Mouse (Mus musculus) retina, embryonic 14.5 days (tissue): ENCODE results near the gene Retreg1.

Experiments used
- DNase-seq: peaks from one replicate; pipeline ENCODE4 v3.0.0-alpha.2; 2015; ENCODE audit warnings: low spot score

The Retreg1 gene

DNA sequence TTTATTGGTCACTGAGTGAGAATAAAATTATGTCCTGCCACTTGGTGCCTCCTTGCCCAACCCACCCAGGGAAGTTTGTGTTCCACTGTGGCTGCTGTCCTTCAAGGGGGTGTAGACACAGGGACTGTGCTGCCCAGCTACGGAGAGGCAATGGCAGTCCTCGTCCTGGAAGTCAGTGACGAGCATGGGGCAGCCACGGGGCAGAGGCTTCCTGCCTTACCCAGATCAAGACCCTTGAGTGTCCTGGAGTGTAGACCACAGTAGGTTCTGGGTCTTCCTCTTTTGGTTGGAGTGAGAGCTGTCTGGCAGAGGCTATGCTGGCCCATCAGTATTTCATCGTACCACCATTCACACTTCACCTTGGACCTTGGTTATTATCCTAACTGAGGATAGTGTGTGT, 37.2 kb downstream of the Retreg1 start:
- DNase-seq, result no peak

DNA sequence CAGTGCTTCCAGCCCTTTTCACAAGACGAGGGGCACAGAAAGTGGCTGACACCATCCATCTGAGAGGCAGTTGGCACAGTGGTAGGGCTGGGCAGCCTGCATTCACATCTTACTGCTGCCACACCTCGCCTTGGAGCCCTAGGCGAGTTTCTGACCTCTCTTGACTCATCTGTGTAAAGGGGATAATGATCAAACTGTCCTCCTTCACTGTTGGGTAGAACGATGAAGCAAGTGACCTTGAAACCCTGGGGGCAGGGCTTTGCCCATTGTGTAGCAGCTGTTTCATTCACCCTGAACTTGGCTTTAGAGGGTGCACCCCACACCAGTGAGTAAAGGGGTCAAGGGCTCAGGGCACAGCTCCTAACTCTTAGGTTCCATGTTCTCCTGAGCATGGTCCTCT, 39.0 kb downstream of the Retreg1 start:
- no peak for DNase-seq

GRCm38 (mm10) chr15:25884416-25884958, 41.5 kb downstream of the Retreg1 start:
- no peak for DNase-seq

DNA sequence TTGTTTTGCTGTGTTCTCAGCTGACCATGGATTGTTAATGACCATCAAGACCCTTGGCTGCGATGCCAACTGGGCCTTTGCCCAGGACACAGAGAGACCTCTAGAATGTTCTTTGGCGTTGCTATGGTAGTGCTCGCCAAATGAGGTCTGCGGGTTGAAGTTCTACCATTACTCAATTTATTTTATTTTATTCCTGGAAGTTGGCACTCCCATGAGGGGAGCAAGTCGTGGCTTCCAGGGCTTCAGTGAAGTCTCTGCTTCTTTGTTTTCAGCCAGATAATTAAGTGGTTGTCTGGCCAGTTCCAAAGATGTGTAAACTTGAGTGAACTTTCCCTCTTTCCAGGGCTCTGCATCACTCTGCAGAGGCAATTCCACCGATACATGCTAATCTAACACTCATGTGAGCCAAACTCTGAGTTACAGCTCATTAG, 43.6 kb downstream of the Retreg1 start:
- no peak for DNase-seq

GRCm38 (mm10) chr15:25889927-25890326, 46.9 kb downstream of the Retreg1 start:
- DNase-seq, result no peak

DNA sequence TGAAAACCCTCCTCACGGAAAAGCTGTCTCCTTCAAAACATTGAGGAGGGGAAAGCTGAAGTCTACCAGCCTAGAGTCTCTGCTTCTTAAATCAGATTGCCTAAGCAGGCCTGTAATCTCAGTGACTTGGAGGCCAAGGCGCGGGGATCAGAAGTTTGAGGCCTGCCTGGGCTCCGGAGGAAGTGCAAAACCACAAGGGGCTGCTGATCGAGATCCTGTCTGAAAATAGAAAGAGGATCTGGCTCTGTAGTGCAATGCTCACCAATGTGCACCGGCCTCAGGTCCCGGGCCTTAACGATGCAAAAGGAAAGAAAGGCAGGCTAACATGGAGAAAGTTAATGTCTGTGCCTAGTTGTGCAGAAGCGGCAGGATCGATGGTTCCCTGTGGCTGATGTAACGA, 48.6 kb downstream of the Retreg1 start:
- no peak for DNase-seq

DNA sequence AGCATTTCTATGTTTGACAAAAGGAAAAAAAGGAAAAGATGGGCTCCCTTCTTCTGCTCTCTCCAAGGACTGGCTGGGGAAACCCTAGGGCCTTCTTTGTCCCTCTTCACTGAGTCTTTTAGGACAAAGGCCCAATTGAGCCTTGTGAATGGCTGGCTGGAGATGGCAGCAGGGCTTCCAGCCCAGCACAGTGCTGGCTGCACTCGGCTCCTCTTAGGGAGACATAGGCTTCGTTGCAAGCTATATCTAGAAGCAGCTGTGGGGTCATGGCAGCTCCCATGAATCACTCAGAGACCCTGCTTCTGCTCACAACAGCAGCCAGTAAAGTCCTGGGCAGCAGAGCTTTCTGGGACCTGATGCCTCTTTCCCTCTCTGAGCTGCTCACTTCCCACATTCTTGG, 50.3 kb downstream of the Retreg1 start:
- no peak for DNase-seq

DNA sequence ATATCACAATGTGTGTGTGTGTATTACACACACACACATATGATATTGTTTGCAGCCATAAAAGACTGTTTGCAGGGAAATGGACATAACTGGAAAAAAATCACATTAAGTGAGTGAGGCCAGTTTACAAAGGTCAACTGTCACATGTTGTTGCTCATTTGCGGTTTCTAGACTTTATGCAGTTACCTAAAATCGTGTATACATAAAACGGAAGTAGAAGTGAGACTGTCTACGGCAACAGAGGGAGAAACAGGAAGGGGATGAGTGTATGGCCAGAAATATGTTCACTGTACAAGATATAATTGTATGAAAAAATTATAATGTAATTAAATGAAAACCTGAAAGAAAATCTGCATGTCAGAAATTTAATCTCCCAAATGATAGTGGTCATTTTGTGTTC, 53.8 kb downstream of the Retreg1 start:
- DNase-seq, result no peak

- DNase-seq, result no peak
These were observed 54.6 kb downstream of the Retreg1 start for GRCm38 (mm10) chr15:25897617-25898016.

GRCm38 (mm10) chr15:25899021-25899420, 56.0 kb downstream of the Retreg1 start:
- no peak for DNase-seq

- DNase-seq, result peak; percentile 82
These were observed 57.6 kb downstream of the Retreg1 start for GRCm38 (mm10) chr15:25900540-25900939.

- no peak for DNase-seq
These were observed 60.1 kb downstream of the Retreg1 start for GRCm38 (mm10) chr15:25902931-25903615.

- DNase-seq, result no peak
These were observed 61.5 kb downstream of the Retreg1 start for GRCm38 (mm10) chr15:25904435-25905021.

- peak; percentile 61 for DNase-seq
These were observed 67.0 kb downstream of the Retreg1 start for GRCm38 (mm10) chr15:25909783-25910494.

- DNase-seq, result no peak
These were observed 67.5 kb downstream of the Retreg1 start for GRCm38 (mm10) chr15:25910495-25910865.

GRCm38 (mm10) chr15:25910924-25911323, 67.9 kb downstream of the Retreg1 start:
- DNase-seq, result no peak

GRCm38 (mm10) chr15:25912911-25913310, 69.9 kb downstream of the Retreg1 start:
- no peak for DNase-seq

DNA sequence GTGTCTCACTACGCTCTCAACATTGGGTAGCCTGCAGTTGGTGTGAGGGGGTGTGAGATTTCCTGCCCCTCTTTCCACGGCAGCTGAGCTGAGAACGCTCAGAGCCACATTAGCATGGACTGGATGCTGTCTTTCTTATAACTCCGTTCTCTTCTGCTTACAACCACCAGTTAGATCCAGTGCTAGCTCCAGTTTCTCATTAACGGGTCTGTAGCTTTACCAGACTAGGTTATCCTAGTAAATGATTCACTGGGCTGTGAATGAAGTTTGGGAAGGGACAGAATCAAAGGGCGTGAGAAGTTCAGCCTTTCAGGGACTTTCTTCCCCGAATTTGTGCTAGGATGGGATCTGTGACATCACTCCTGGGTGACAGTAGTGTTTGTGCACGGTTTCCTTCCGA, 70.7 kb downstream of the Retreg1 start:
- no peak for DNase-seq

DNA sequence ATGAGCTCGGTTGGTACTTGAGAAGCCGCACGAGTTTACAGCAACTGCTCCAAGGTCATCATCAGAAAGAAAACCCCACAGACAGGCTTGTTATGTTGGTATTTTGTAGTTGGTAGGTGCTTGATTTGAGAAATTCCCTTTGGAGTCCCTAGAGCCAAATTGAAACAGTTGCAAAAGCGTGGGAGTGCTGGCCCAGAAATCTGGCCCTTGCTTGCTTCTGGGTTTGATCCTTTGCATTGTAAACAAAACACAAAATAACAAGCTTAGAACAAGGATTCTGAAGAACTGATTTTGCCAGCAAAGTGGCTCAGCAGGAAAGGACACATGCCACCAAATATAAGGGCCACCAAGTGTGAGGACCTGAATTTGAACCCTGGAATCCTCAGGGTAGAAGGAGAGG, 71.2 kb downstream of the Retreg1 start:
- DNase-seq, result no peak

GRCm38 (mm10) chr15:25915013-25915412, 72.0 kb downstream of the Retreg1 start:
- no peak for DNase-seq

DNA sequence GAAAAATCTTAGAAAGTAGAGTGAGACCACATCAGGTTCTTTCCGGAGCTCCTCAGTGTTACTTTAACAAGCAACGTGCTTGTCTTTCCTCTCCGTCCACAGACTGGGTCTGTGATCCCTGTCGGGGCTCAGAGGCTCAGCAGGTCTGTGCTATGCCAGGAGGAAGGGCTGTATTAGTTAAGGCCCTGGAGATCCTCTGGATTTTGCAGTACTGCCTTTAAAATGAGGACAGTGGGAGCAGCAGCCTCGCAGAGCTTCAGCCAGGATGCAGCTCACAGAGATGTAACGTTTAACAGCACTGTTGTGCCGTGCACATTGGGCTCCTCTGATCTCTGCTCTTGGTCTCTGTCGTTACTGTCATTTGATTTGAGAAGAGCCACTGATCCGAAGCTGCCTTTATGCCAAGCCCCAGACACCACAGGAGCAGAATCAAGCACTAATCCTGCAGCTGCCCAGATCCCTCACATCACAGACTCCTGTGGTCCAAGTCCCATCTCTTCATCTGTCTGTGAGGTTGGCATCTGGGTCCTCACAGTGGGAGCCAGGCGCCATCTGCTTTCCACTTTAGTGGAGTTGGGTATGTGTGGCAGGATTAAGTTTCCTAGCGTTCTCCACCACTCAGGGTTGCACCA, 72.7 kb downstream of the Retreg1 start:
- DNase-seq, result peak; percentile 26

GRCm38 (mm10) chr15:25916252-25916651, 73.3 kb downstream of the Retreg1 start:
- no peak for DNase-seq

- no peak for DNase-seq
These were observed 75.7 kb downstream of the Retreg1 start for GRCm38 (mm10) chr15:25918641-25919040.
